Mouse (Mus musculus): ENCODE measurements at regions not wholly inside any gene's neighbourhood (a gene's known extent, or its start where the extent isn't known, plus 50 kb on each side); places are given as distances from the start of the nearest gene placed in this dataset.

- DNase-seq = no peak
- intact Hi-C loops (cut with DNase I) = no loop called here
Observed at GRCm38 (mm10) chr1:71913221-71913620, 260.2 kb upstream of the Fn1 start.

- no peak for DNase-seq
- intact Hi-C loops (cut with DNase I) = no loop called here
Observed at GRCm38 (mm10) chr1:71912441-71912840, 259.4 kb upstream of the Fn1 start.

GRCm38 (mm10) chr1:71910125-71910524, 257.1 kb upstream of the Fn1 start:
- no peak for DNase-seq
- intact Hi-C loops (cut with DNase I) = no loop called here

- DNase-seq = no peak
- intact Hi-C loops (cut with DNase I) = no loop called here
Observed at GRCm38 (mm10) chr1:71909508-71910124, 256.6 kb upstream of the Fn1 start.

- no peak for DNase-seq
- intact Hi-C loops (cut with DNase I) = no loop called here
Observed at GRCm38 (mm10) chr1:71904376-71904948, 251.5 kb upstream of the Fn1 start.

GRCm38 (mm10) chr1:71900106-71901074, 247.4 kb upstream of the Fn1 start:
- intact Hi-C loops (cut with DNase I) = no loop called here
- DNase-seq = no peak

GRCm38 (mm10) chr1:71899128-71899527, 246.1 kb upstream of the Fn1 start:
- intact Hi-C loops (cut with DNase I) = no loop called here
- no peak for DNase-seq

- no peak for DNase-seq
Observed at GRCm38 (mm10) chr1:71898198-71898597, 245.2 kb upstream of the Fn1 start.

GRCm38 (mm10) chr1:71897464-71898051, 244.6 kb upstream of the Fn1 start:
- no peak for DNase-seq
- intact Hi-C loops (cut with DNase I) = no loop called here

More at GRCm38 (mm10) chr1:71898198-71898597, 245.2 kb upstream of the Fn1 start:
- intact Hi-C loops (cut with DNase I) = no loop called here

- no peak for DNase-seq
- intact Hi-C loops (cut with DNase I) = no loop called here
Observed at GRCm38 (mm10) chr1:71896141-71896725, 243.2 kb upstream of the Fn1 start.

GRCm38 (mm10) chr1:71893636-71894035, 240.6 kb upstream of the Fn1 start:
- intact Hi-C loops (cut with DNase I) = no loop called here
- no peak for DNase-seq

- peak; percentile 37 to 42 for DNase-seq
Observed at GRCm38 (mm10) chr1:71887809-71888208, 234.8 kb upstream of the Fn1 start.

GRCm38 (mm10) chr1:71886903-71887302, 233.9 kb upstream of the Fn1 start:
- intact Hi-C loops (cut with DNase I) = no loop called here
- no peak for DNase-seq

More at GRCm38 (mm10) chr1:71887809-71888208, 234.8 kb upstream of the Fn1 start:
- intact Hi-C loops (cut with DNase I) = no loop called here

- intact Hi-C loops (cut with DNase I) = no loop called here
- no peak for DNase-seq
Observed at GRCm38 (mm10) chr1:71886233-71886632, 233.2 kb upstream of the Fn1 start.

GRCm38 (mm10) chr1:71881851-71882250, 228.9 kb upstream of the Fn1 start:
- intact Hi-C loops (cut with DNase I) = no loop called here
- no peak for DNase-seq

- intact Hi-C loops (cut with DNase I) = no loop called here
- DNase-seq = no peak
Observed at GRCm38 (mm10) chr1:71881191-71881590, 228.2 kb upstream of the Fn1 start.

GRCm38 (mm10) chr1:71880480-71880879, 227.5 kb upstream of the Fn1 start:
- no peak for DNase-seq

GRCm38 (mm10) chr1:71876712-71877401, 223.9 kb upstream of the Fn1 start:
- no peak for DNase-seq
- intact Hi-C loops (cut with DNase I) = no loop called here

More at GRCm38 (mm10) chr1:71880480-71880879, 227.5 kb upstream of the Fn1 start:
- intact Hi-C loops (cut with DNase I) = no loop called here

GRCm38 (mm10) chr1:71874037-71874436, 221.0 kb upstream of the Fn1 start:
- intact Hi-C loops (cut with DNase I) = no loop called here
- no peak for DNase-seq

- DNase-seq = no peak
- intact Hi-C loops (cut with DNase I) = no loop called here
Observed at GRCm38 (mm10) chr1:71865670-71866069, 212.7 kb upstream of the Fn1 start.

All from gastrocnemius, postnatal 36 days (tissue).